Comparison of ENCODE assay signal across 8 mouse cellular contexts in genomic region chr1:24587141-24587541, GRCm38 (mm10). TPM values are rescaled to one million over a fixed set of nuclear protein-coding genes. Genes with fewer than 3 reads are reported as not detected.
DNase-seq lines count a peak whose midpoint lies in the region; ATAC-seq lines count a peak whose summit lies in the region.

Gene Col19a1 (minus strand): TSS chr1:24587472.

- peak within 1 kb of the TSS; percentile 58 for H3K4me3 ChIP-seq in lung, embryonic 16.5 days (ENCODE audit: low read length)
- peak within 1 kb of the TSS; percentile 55 for H3K4me3 ChIP-seq in heart, embryonic 14.5 days (ENCODE audit: control insufficient read depth in 1 of 2, insufficient read depth in 1 of 2, low read depth in 1 of 2, low read length in 2 of 2)
- peak within 1 kb of the TSS; percentile 64 for H3K4me3 ChIP-seq in midbrain, embryonic 16.5 days (ENCODE audit: low read depth, low read length)

- no peaks in the 10 kb centered on the region for H3K9me3 ChIP-seq in lung, embryonic 16.5 days (ENCODE audit: control insufficient read depth, low read length)
- H3K9me3 ChIP-seq in heart, embryonic 14.5 days (ENCODE audit: control insufficient read depth, low read length) = no peaks in the 10 kb centered on the region
- no peaks in the 10 kb centered on the region for H3K9me3 ChIP-seq in midbrain, embryonic 16.5 days (replicated peaks; ENCODE audit: control insufficient read depth, low read length, poor library complexity, severe bottlenecking)

- no peak for DNase-seq in lung, postnatal 25 days (ENCODE audit: low spot score)
- DNase-seq in cerebellum, postnatal 36 days = peak; percentile 65 to 72
- peak; percentile 28 to 34 for DNase-seq in left cerebral cortex, adult 8-10 months (ENCODE audit: low spot score in 2 of 2)
- DNase-seq in urinary bladder, adult 18-20 months (ENCODE audit: low spot score in 2 of 2) = no peak
- DNase-seq in T-cell, adult 2 months (ENCODE audit: low spot score) = no peak

- no peaks in the 10 kb centered on the region for H3K36me3 ChIP-seq in lung, embryonic 16.5 days (ENCODE audit: control insufficient read depth, insufficient read depth, low read length)
- no peaks in the 10 kb centered on the region for H3K36me3 ChIP-seq in heart, embryonic 14.5 days (ENCODE audit: control insufficient read depth, insufficient read depth, low read length)
- no peaks in the 10 kb centered on the region for H3K36me3 ChIP-seq in midbrain, embryonic 16.5 days (ENCODE audit: control insufficient read depth, insufficient read depth, low read length)

- H3K4me1 ChIP-seq in lung, embryonic 16.5 days (replicated peaks; ENCODE audit: control insufficient read depth, insufficient read depth, low read length) = peaks cover 7% of the 10 kb centered on the region; the same call in 1 of the 2 replicates
- H3K4me1 ChIP-seq in heart, embryonic 14.5 days (ENCODE audit: control insufficient read depth in 2 of 2, insufficient read depth in 2 of 2, low read length in 2 of 2) = peaks cover 5 to 6% of the 10 kb centered on the region in 2 experiments; a peak in 2 of 4 replicates
- peaks cover 9% of the 10 kb centered on the region for H3K4me1 ChIP-seq in midbrain, embryonic 16.5 days (ENCODE audit: control insufficient read depth, insufficient read depth, low read length)

- peaks cover 37% of the 10 kb centered on the region for H3K27me3 ChIP-seq in lung, embryonic 16.5 days (ENCODE audit: control insufficient read depth, insufficient read depth, low read depth, low read length)
- peaks cover 59% of the 10 kb centered on the region for H3K27me3 ChIP-seq in heart, embryonic 14.5 days (ENCODE audit: control insufficient read depth, insufficient read depth, low read length)
- peaks cover 13% of the 10 kb centered on the region for H3K27me3 ChIP-seq in midbrain, embryonic 16.5 days (ENCODE audit: control insufficient read depth, insufficient read depth, low read depth, low read length)

- H3K27ac ChIP-seq in lung, embryonic 16.5 days (ENCODE audit: low read length) = no peak within 1 kb of the TSS
- no peak within 1 kb of the TSS for H3K27ac ChIP-seq in heart, embryonic 14.5 days (replicated peaks in 1 of 2; ENCODE audit: control insufficient read depth in 1 of 2, insufficient read depth in 1 of 2, low read depth in 2 of 2, low read length in 2 of 2)
- H3K27ac ChIP-seq in midbrain, embryonic 16.5 days (ENCODE audit: low read length) = no peak within 1 kb of the TSS

- peak within 1 kb of the TSS; percentile 83 for H3K4me2 ChIP-seq in lung, embryonic 16.5 days (ENCODE audit: low read depth, low read length)
- H3K4me2 ChIP-seq in heart, embryonic 14.5 days (ENCODE audit: low read length) = peak within 1 kb of the TSS; percentile 98
- H3K4me2 ChIP-seq in midbrain, embryonic 16.5 days (ENCODE audit: low read length) = peak within 1 kb of the TSS; percentile 98

- H3K9ac ChIP-seq in lung, embryonic 16.5 days (ENCODE audit: low read length) = peak within 1 kb of the TSS; percentile 46
- peak within 1 kb of the TSS; percentile 64 for H3K9ac ChIP-seq in heart, embryonic 14.5 days (ENCODE audit: low read length)
- peak within 1 kb of the TSS; percentile 74 for H3K9ac ChIP-seq in midbrain, embryonic 16.5 days (ENCODE audit: low read depth, low read length)

- ATAC-seq in lung, embryonic 16.5 days (ENCODE audit: low read depth) = no peak
- no peak for ATAC-seq in heart, embryonic 14.5 days (ENCODE audit: insufficient number of reproducible peaks, insufficient read depth, low FRiP score, low read depth)
- ATAC-seq in midbrain, embryonic 16.5 days = peak; percentile 57

- 3% methylated on average over 22 of the region's 22 CpGs for WGBS in lung, embryonic 16.5 days
- 2% methylated on average over 22 of the region's 22 CpGs for WGBS in heart, embryonic 14.5 days
- under 1% methylated on average over 22 of the region's 22 CpGs for WGBS in midbrain, embryonic 16.5 days

RNA-seq across cellular contexts. Expression of gene Col19a1, which starts in this region (rescaled TPM):
- polyA plus RNA-seq in lung, embryonic 16.5 days (2015; fragmentation: Nextera tagmentation; extraction: Ambion mirVana) = 0.14 and 0.16 TPM in 2 replicates
- not detected in 2 replicates for polyA plus RNA-seq in heart, embryonic 14.5 days (2014; fragmentation: Nextera tagmentation; extraction: Ambion mirVana)
- total RNA-seq in left cerebral cortex, adult 8-10 months (2022) = 10 to 100 TPM; 21.8 to 24.2 (median 23.1) TPM
- polyA plus RNA-seq in midbrain, embryonic 16.5 days (2015; fragmentation: Nextera tagmentation; extraction: Ambion mirVana) = 1.9 and 2.2 TPM in 2 replicates

Comparison
In these comparisons a context has a peak if more than half of its experiments do, and no peak if none do; other contexts are left out.
1. DNase-seq: peak in cerebellum, postnatal 36 days (2 of 2) and left cerebral cortex, adult 8-10 months (2 of 2); none in lung, postnatal 25 days (single experiment), urinary bladder, adult 18-20 months (0 of 2) and T-cell, adult 2 months (single experiment).
2. Peak in every context shown above with its lines, with median percentiles within 50 percentile points of each other: H3K4me2 ChIP-seq, H3K4me3 ChIP-seq and H3K9ac ChIP-seq.